Mouse (Mus musculus) heart, embryonic 11.5 days (tissue): ENCODE data around the gene Gm20498. TPM values are rescaled to one million over a fixed set of nuclear protein-coding genes. Genes with fewer than 3 reads are reported as not detected.
"Not testable (repeated sequence)": the region's sequence is repeated elsewhere in the genome, so short reads cannot be mapped to it uniquely, and the experiment has no call there.

Source experiments
- ATAC-seq: fragments of 200-750 bp; cut with Nextera tagmentation; replicated peaks from 2 replicates; pipeline ENCODE4 v1.8.0; 2017; ENCODE audit warnings: moderate library complexity; ENCODE audit not compliant: insufficient number of reproducible peaks, low FRiP score, low TSS enrichment
- H3K27ac ChIP-seq: fragments of 300-500 bp; sonication (generic); 2 replicates; pipeline ENCODE4 v1.5.1; 2014; ENCODE audit warnings: mild to moderate bottlenecking, low read depth, low read length
- H3K27me3 ChIP-seq: fragments of 300-500 bp; sonication (generic); 2 replicates; pipeline ENCODE4 v1.6.1; 2014; ENCODE audit warnings: mild to moderate bottlenecking, low read length, mixed read lengths; ENCODE audit not compliant: control insufficient read depth, insufficient read depth
- H3K36me3 ChIP-seq: fragments of 300-500 bp; sonication (generic); 2 replicates; pipeline ENCODE4 v1.6.1; 2014; ENCODE audit warnings: mild to moderate bottlenecking, low read length, moderate library complexity, mixed read lengths; ENCODE audit not compliant: control insufficient read depth, insufficient read depth
- H3K4me1 ChIP-seq: fragments of 300-500 bp; sonication (generic); 2 replicates; pipeline ENCODE4 v1.6.1; 2014; ENCODE audit warnings: low read length; ENCODE audit not compliant: control insufficient read depth, insufficient read depth
- H3K4me2 ChIP-seq: fragments of 300-500 bp; sonication (generic); 2 replicates; pipeline ENCODE4 v1.6.1; 2014; ENCODE audit warnings: mild to moderate bottlenecking, moderate library complexity
- H3K4me3 ChIP-seq: fragments of 300-500 bp; sonication (generic); 2 replicates; pipeline ENCODE4 v1.5.1; 2014; ENCODE audit warnings: low read depth, low read length
- H3K9ac ChIP-seq: fragments of 300-500 bp; sonication (generic); 2 replicates; pipeline ENCODE4 v1.6.1; 2014; ENCODE audit warnings: mild to moderate bottlenecking, low read depth, low read length, moderate library complexity
- H3K9me3 ChIP-seq: fragments of 300-500 bp; sonication (generic); replicated peaks from 2 replicates; pipeline ENCODE4 v1.6.1; 2016; ENCODE audit warnings: low read length; ENCODE audit not compliant: control insufficient read depth
- WGBS: fragments of 180-500 bp; shearing (Covaris S2); extraction: QIAGEN DNeasy Blood & Tissue Kit; methylation state at CpG from one replicate; pipeline ENCODE4 v1.1.7; 2014; ENCODE audit not compliant: insufficient replicate concordance; 5-methylcytosine and 5-hydroxymethylcytosine counted together
- polyA plus RNA-seq: library from polyadenylated mRNA; unstranded; fragments of >200 nt; fragmentation: Nextera tagmentation; extraction: Ambion mirVana; gene quantifications from 2 replicates; pipeline ENCODE4 v1.2.1, GENCODE M21; 2014

Gene Gm20498
- polyA plus RNA-seq, 1 experiment from 2014 or later: 36.3 TPM

DNA sequence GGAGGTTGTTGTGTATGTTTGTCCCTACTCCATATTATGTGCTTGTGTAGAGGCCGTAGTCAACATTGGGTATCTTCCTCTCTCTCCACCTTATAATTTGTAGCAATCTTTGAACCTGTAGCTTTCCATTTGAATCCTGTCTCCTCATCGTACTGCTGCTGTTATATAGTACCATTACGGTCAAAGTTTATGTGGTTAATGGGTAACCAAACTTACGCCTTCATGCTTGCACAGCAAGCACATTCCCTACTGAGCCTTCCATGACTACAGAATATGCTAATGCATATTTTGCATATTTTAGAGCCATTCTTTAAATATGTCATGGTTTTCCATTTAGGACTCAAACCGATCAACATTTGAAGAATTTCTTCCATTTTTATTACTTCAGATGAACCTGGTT, 42.2 kb downstream of the Gm20498 start:
- Histone ChIP-seq H3K9me3 (no peaks in the 10 kb centered on the region), H3K4me1 (no peaks in the 10 kb centered on the region), H3K9ac (no peak overlapping the region), H3K27ac (no peak overlapping the region), H3K36me3 (no peaks in the 10 kb centered on the region), H3K27me3 (no peaks in the 10 kb centered on the region), H3K4me2 (no peak overlapping the region), H3K4me3 (no peak overlapping the region)
- WGBS: 94% methylated on average over 5 of the region's 5 CpGs
- ATAC-seq: no peak

DNA sequence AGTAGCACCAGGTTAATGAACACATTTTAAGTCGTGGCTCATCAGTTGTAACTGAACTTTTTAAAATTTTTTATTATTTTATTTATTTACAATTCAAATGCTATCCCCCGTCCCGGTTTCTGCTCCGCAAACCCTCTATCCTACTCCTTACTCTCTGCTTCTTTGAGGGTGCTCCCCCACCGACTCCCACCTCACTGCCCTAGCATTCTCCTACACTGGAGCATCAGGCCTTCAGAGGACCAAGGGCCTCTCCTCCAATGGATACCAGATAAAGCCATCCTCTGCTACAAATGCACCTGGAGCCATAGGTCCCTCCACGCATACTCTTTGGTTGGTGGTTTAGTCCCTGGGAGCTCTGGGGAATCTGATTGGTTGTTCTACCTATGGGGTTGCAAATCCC, 47.4 kb downstream of the Gm20498 start:
- Histone ChIP-seq H3K9me3 (no peaks in the 10 kb centered on the region), H3K27ac (no peak overlapping the region; the same call in 1 of the 2 replicates), H3K4me2 (peak overlapping the region; percentile 57), H3K4me3 (peak overlapping the region; percentile 63), H3K4me1 (no peaks in the 10 kb centered on the region), H3K27me3 (no peaks in the 10 kb centered on the region), H3K36me3 (no peaks in the 10 kb centered on the region), H3K9ac (no peak overlapping the region)
- 40% methylated on average over 6 of the region's 6 CpGs for WGBS
- no peak for ATAC-seq

DNA sequence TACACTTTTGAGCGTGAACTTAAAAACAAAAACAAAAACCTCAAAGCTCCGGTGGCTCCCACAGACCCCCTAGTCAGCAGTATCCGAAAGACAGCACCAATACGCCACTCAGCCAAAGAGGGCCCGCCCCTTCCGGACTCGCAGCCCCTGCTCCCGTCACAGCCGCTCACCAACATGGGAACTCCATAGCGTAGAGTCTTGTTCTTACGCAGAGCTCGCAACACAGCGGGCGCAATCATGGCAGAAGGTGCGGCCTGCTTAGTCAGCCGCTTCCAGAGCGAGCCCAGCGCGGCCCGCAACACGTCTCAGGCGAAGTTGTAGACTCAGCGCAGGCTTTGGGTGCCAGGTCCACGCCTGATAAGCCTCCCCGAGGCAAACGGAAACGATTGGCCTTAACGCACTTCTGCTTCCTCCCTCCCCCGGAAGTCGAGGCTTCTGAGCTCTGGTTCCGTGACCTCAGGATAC, 47.9 kb downstream of the Gm20498 start, which contains the start of gene Cox16:
Gene Cox16 (minus strand): TSS at position 401 of the 465 bp plus-strand sequence.
- H3K9me3 ChIP-seq: no peaks in the 10 kb centered on the region
- no peaks in the 10 kb centered on the region for H3K36me3 ChIP-seq
- H3K4me2 ChIP-seq: peak within 1 kb of the TSS; percentile 57
- WGBS: 0% methylated on average over 31 of the region's 31 CpGs
- H3K4me3 ChIP-seq: peak within 1 kb of the TSS; percentile 63
- no peaks in the 10 kb centered on the region for H3K27me3 ChIP-seq
- H3K27ac ChIP-seq: peak within 1 kb of the TSS; percentile 88
- peak; percentile 93 for ATAC-seq
- H3K4me1 ChIP-seq: no peaks in the 10 kb centered on the region
- peak within 1 kb of the TSS; percentile 72 for H3K9ac ChIP-seq

- Histone ChIP-seq H3K4me2 (peak overlapping the region; percentile 57), H3K9ac (peak overlapping the region; percentile 72), H3K9me3 (no peaks in the 10 kb centered on the region), H3K4me3 (peak overlapping the region; percentile 63), H3K36me3 (no peaks in the 10 kb centered on the region), H3K27ac (peak overlapping the region; percentile 88), H3K27me3 (no peaks in the 10 kb centered on the region), H3K4me1 (no peaks in the 10 kb centered on the region)
- 2% methylated on average over 7 of the region's 7 CpGs for WGBS
- no peak for ATAC-seq
Observed at GRCm38 (mm10) chr12:81484212-81484611, 48.5 kb downstream of the Gm20498 start.

- Histone ChIP-seq H3K27ac (no peak overlapping the region), H3K4me1 (no peaks in the 10 kb centered on the region), H3K27me3 (no peaks in the 10 kb centered on the region), H3K9me3 (no peaks in the 10 kb centered on the region), H3K9ac (no peak overlapping the region), H3K4me2 (peak overlapping the region; percentile 57), H3K36me3 (no peaks in the 10 kb centered on the region), H3K4me3 (peak overlapping the region; percentile 63)
- 0 out of 2 replicates have a peak, but pooled peaks have one; percentile 52 for ATAC-seq
- WGBS: 29% methylated on average over 17 of the region's 17 CpGs
Observed at GRCm38 (mm10) chr12:81483656-81484055, 49.0 kb downstream of the Gm20498 start.

DNA sequence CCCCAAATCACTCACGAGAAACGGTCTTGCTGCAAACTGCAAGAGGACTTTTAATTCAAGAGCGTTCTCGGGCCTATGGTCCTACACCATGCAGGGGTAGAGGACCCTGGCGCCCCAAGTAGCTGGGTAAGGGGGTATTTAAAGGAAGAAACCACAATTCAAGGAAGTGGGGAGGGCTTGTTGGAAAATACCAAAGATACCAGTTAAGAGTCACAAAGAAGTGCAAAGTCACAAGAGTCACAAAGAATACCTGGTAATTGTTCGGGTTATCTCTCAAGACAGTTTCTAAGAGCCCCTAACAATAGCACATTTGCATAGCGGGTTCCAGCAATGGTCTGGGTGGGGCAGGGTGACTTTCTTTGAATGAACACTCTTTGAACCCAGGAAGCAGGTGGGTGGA, 73.7 kb downstream of the Gm20498 start:
- not testable (repeated sequence) for H3K4me2 ChIP-seq, H3K27me3 ChIP-seq, H3K9ac ChIP-seq, H3K4me1 ChIP-seq, H3K36me3 ChIP-seq, ATAC-seq, H3K9me3 ChIP-seq, H3K27ac ChIP-seq, H3K4me3 ChIP-seq
- 91% methylated on average over 7 of the region's 7 CpGs for WGBS

GRCm38 (mm10) chr12:81438985-81439384, 93.7 kb downstream of the Gm20498 start:
- H3K9ac ChIP-seq, H3K9me3 ChIP-seq, H3K4me1 ChIP-seq, H3K36me3 ChIP-seq, H3K4me2 ChIP-seq, H3K27me3 ChIP-seq, ATAC-seq, H3K27ac ChIP-seq, H3K4me3 ChIP-seq: not testable (repeated sequence)
- WGBS: 93% methylated on average over 9 of the region's 9 CpGs

- 86% methylated on average over 2 of the region's 2 CpGs for WGBS
- not testable (repeated sequence) for H3K9ac ChIP-seq, H3K27me3 ChIP-seq, H3K4me3 ChIP-seq, H3K4me1 ChIP-seq, ATAC-seq, H3K9me3 ChIP-seq, H3K36me3 ChIP-seq, H3K27ac ChIP-seq, H3K4me2 ChIP-seq
Observed at GRCm38 (mm10) chr12:81434778-81435177, 97.9 kb downstream of the Gm20498 start.

GRCm38 (mm10) chr12:81421846-81422245, 110.9 kb downstream of the Gm20498 start, which contains the start of gene Adam4:
Gene Adam4, minus strand, starts transcription at chr12:81421946.
- Histone ChIP-seq H3K4me3 (no peak within 1 kb of the TSS), H3K4me1 (no peaks in the 10 kb centered on the region), H3K9ac (no peak within 1 kb of the TSS), H3K4me2 (no peak within 1 kb of the TSS), H3K27me3 (no peaks in the 10 kb centered on the region), H3K9me3 (no peaks in the 10 kb centered on the region), H3K36me3 (peaks cover 4% of the 10 kb centered on the region; the same call in 1 of the 2 replicates), H3K27ac (no peak within 1 kb of the TSS)
- WGBS: 82% methylated on average over 1 of the region's 1 CpGs
- no peak for ATAC-seq
